Mouse (Mus musculus) myocyte (in vitro differentiated cells): ENCODE measurements around the gene Zmat3.

Experiments used
- CEBPB ChIP-seq: IDR thresholded peaks from 2 replicates; pipeline ENCODE4 v1.6.1; 2011; ENCODE audit warnings: mild to moderate bottlenecking, moderate library complexity; ENCODE audit not compliant: poor library complexity, insufficient read depth, severe bottlenecking
- E2F4 ChIP-seq: IDR thresholded peaks from one replicate; pipeline ENCODE4 v1.6.1; 2011; ENCODE audit warnings: mild to moderate bottlenecking, control low read depth, moderate library complexity; ENCODE audit not compliant: insufficient read depth
- MAX ChIP-seq: IDR thresholded peaks from one replicate; pipeline ENCODE4 v1.6.1; 2011; ENCODE audit warnings: low read depth, mild to moderate bottlenecking, control low read depth
- MYOD1 ChIP-seq, 3 experiments: IDR thresholded peaks; one replicate each; pipeline ENCODE4 v1.6.1; 2011; ENCODE audit warnings: control low read depth in 2 of 3, low read depth in 2 of 3, mild to moderate bottlenecking in 2 of 3, moderate library complexity in 1 of 3; ENCODE audit not compliant: insufficient read length in 2 of 3, control insufficient read depth in 1 of 3
- POLR2A ChIP-seq: IDR thresholded peaks from one replicate; pipeline ENCODE4 v1.6.1; 2011; ENCODE audit warnings: low read depth, mild to moderate bottlenecking, control low read depth, moderate library complexity; ENCODE audit not compliant: insufficient read length
- POLR2AphosphoS2 ChIP-seq: IDR thresholded peaks from one replicate; pipeline ENCODE4 v1.6.1; 2011; ENCODE audit warnings: low read depth, control low read depth; ENCODE audit not compliant: insufficient read length
- SRF ChIP-seq: IDR thresholded peaks from one replicate; pipeline ENCODE4 v1.6.1; 2011; ENCODE audit warnings: low read depth; ENCODE audit not compliant: control insufficient read depth, insufficient read length
- USF1 ChIP-seq: IDR thresholded peaks from one replicate; pipeline ENCODE4 v1.6.1; 2011; ENCODE audit warnings: low read depth, mild to moderate bottlenecking, control low read depth, moderate library complexity

DNA sequence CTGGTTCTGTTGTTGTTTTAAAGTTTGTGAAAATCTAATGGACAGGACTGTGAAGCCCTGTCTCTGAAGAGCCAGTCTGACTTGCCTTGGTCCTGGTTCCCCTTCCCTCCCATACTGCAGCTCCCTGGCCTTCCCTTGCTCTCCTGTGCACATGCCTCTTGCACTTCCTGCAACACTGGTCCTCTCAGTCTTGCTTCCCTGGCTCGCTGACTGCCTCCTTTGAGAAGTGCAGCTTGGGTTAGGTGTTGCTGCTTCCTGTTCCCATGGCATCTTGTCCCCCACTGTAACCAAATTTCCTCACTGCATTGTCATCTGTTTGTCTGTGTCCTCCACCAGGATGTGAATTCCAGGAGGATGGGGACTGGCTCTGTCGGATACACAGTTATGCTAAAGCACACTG, 34.1 kb upstream of the Zmat3 start:
- TF ChIP-seq MYOD1 (IDR thresholded peaks at IDR 0.05; ENCODE audit: control insufficient read depth in 1 of 3, insufficient read length in 2 of 3, low read depth in 2 of 3) (no peak), POLR2AphosphoS2 (no peak), POLR2A (no peak), E2F4 (no peak), MAX (no peak), CEBPB (no peak), USF1 (no peak), SRF (no peak)
